ENCODE assay signal across 27 mouse cellular contexts in the genomic region with DNA sequence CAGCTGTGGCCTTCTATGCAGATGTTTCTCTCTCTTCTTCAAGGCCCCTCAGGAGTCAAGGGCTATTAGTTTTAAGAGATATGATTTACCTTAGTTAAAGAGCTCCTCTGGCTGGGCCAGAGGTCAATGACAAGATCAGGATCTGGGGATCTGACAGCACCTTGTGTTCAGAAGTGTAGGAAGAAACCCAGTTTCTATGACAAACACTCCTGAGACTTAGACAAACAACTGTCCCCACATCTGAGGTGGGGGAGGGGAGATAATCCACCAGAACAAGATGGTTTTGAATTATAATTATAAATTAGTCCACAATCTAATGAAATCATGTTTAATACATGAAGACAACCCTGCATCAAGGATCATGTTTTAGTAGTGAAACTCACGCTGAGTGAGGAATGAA.
"Had no signal": no experiment of that assay in that cellular context is flagged by ENCODE, and none has a peak within 500 bp of the region (broad histone marks: within the 10 kb centered on the region; RNA-seq: fewer than 3 reads in every experiment).

No protein-coding gene starts in this region.

- H3K9ac ChIP-seq: embryonic facial prominence, embryonic 12.5 days; embryonic facial prominence, embryonic 13.5 days; embryonic facial prominence, embryonic 15.5 days; forebrain, embryonic 12.5 days; forebrain, embryonic 13.5 days; forebrain, embryonic 15.5 days; forebrain, postnatal 0 days had no signal

- H3K27me3 ChIP-seq: embryonic facial prominence, embryonic 12.5 days; embryonic facial prominence, embryonic 13.5 days; embryonic facial prominence, embryonic 15.5 days; forebrain, embryonic 12.5 days; forebrain, embryonic 13.5 days; forebrain, embryonic 15.5 days had no signal

- H3K4me2 ChIP-seq: embryonic facial prominence, embryonic 12.5 days; embryonic facial prominence, embryonic 13.5 days; embryonic facial prominence, embryonic 15.5 days; forebrain, embryonic 12.5 days; forebrain, embryonic 13.5 days; forebrain, embryonic 15.5 days had no signal

- H3K4me1 ChIP-seq: embryonic facial prominence, embryonic 12.5 days; embryonic facial prominence, embryonic 15.5 days; forebrain, embryonic 10.5 days; forebrain, embryonic 15.5 days had no signal

- DNase-seq: cerebellum, adult 9-10 months; cerebellum, adult 9-11 months; cerebellum, postnatal 10 days; cerebellum, postnatal 14 days; cerebellum, postnatal 25 days; cerebellum, postnatal 36 days; embryo, embryonic 11 days; forebrain, postnatal 0 days; gastrocnemius, adult 2 months; gastrocnemius, postnatal 10 days; gastrocnemius, postnatal 14 days; gastrocnemius, postnatal 25 days; gastrocnemius, postnatal 36 days; heart, adult 11 months; heart, adult 18-20 months; heart, adult 2 months had no signal

- ATAC-seq: forebrain, embryonic 13.5 days; forebrain, embryonic 14.5 days; forebrain, embryonic 15.5 days; forebrain, postnatal 0 days had no signal

- H3K27ac ChIP-seq: embryonic facial prominence, embryonic 10.5 days; embryonic facial prominence, embryonic 12.5 days; embryonic facial prominence, embryonic 13.5 days; embryonic facial prominence, embryonic 15.5 days; forebrain, embryonic 10.5 days; forebrain, embryonic 12.5 days; forebrain, embryonic 13.5 days; forebrain, embryonic 15.5 days; gastrocnemius, adult 2 months; heart, adult 2 months; heart, embryonic 10.5 days had no signal

- H3K4me3 ChIP-seq: embryonic facial prominence, embryonic 10.5 days; embryonic facial prominence, embryonic 12.5 days; embryonic facial prominence, embryonic 13.5 days; embryonic facial prominence, embryonic 15.5 days; erythroblast, embryonic 14.5 days; forebrain, embryonic 10.5 days; forebrain, embryonic 12.5 days; forebrain, embryonic 13.5 days; forebrain, embryonic 15.5 days; gastrocnemius, adult 2 months; heart, adult 2 months; heart, embryonic 10.5 days had no signal

- H3K9me3 ChIP-seq: embryonic facial prominence, embryonic 10.5 days; embryonic facial prominence, embryonic 12.5 days; embryonic facial prominence, embryonic 13.5 days; embryonic facial prominence, embryonic 15.5 days; forebrain, embryonic 10.5 days; forebrain, embryonic 12.5 days; forebrain, embryonic 13.5 days; forebrain, embryonic 15.5 days; heart, embryonic 10.5 days had no signal

- H3K36me3 ChIP-seq: embryonic facial prominence, embryonic 10.5 days; embryonic facial prominence, embryonic 12.5 days; embryonic facial prominence, embryonic 13.5 days; embryonic facial prominence, embryonic 15.5 days; forebrain, embryonic 10.5 days; forebrain, embryonic 12.5 days; forebrain, embryonic 15.5 days; heart, embryonic 10.5 days had no signal
